Mouse (Mus musculus): ENCODE measurements around the gene 1600015I10Rik.

The 1600015I10Rik gene

GRCm38 (mm10) chr6:48967868-48968267, 38.2 kb downstream of the 1600015I10Rik start:
- no peak for DNase-seq (ENCODE audit: low read depth)

GRCm38 (mm10) chr6:48974663-48975062, 45.0 kb downstream of the 1600015I10Rik start, which contains the start of gene Doxl2:
Gene Doxl2 (plus strand): TSS chr6:48974963.
- DNase-seq (ENCODE audit: low read depth) = no peak

GRCm38 (mm10) chr6:48979616-48980015, 49.9 kb downstream of the 1600015I10Rik start:
- DNase-seq (ENCODE audit: low read depth) = no peak

- DNase-seq (ENCODE audit: low read depth) = no peak
Observed at GRCm38 (mm10) chr6:48982305-48982704, 52.6 kb downstream of the 1600015I10Rik start.

Measured in c-Kit-positive CD71-positive TER-119-negative erythroid progenitor cells, embryonic 14.5 days (primary cell).